Mouse (Mus musculus) central nervous system, embryonic 14 days (tissue): ENCODE results near the gene Olfr988. TPM values are rescaled to one million over a fixed set of nuclear protein-coding genes. Genes with fewer than 3 reads are reported as not detected.

Experiments
- polyA plus RNA-seq: library from polyadenylated mRNA; depleted of rRNA; stranded (reverse); fragments of >200 nt; gene quantifications from 2 replicates; pipeline ENCODE4 v1.2.3, GENCODE M21; 2012; rRNA removed

Gene Olfr988
- polyA plus RNA-seq: not detected in 2 replicates

GRCm38 (mm10) chr2:85363127-85363526 is at the start of gene Olfr988:
Gene Olfr988 (minus strand): TSS chr2:85363227.

DNA sequence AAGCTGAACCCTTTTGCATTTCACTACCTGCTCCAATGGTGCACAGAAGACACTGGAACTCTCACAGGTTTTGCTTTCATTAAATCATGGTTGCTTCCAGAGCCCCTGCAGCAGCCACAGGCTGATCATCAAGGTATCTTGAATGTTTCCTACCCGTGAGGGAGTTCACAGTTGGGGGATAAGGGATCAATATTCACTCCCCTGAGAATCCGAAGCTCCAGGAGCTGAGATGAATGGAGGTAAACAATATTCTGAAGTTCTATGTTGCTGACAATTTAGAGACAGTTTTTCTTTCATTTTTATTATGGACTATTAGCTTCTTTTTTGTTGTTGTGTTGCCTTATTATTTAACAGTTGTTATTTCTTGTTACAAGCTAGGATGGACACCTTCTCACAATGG is 46.3 kb upstream of the Olfr988 start, which contains the start of gene Olfr992:
Gene Olfr992 (minus strand): TSS at position 101 of the 400 bp plus-strand sequence.

GRCm38 (mm10) chr2:85339215-85339614 is 23.8 kb downstream of the Olfr988 start, which contains the start of gene Olfr987:
Gene Olfr987 (minus strand): TSS chr2:85339315.

Other genes starting within 250 kb of the Olfr988 start
- 17.1 and 24.1 TPM in 2 replicates for gene Aplnr, start 227.0 kb downstream of the Olfr988 start, polyA plus RNA-seq
- gene Lrrc55, start 166.0 kb downstream of the Olfr988 start, polyA plus RNA-seq: 12.2 and 13.5 TPM in 2 replicates
- gene Olfr987, start 23.9 kb downstream of the Olfr988 start, polyA plus RNA-seq: not detected in 2 replicates
- not detected in 2 replicates for gene Olfr992, start 46.2 kb upstream of the Olfr988 start, polyA plus RNA-seq
- gene Olfr993, start 51.6 kb upstream of the Olfr988 start, polyA plus RNA-seq: not detected in 2 replicates
- not detected in 2 replicates for gene Olfr994, start 73.2 kb upstream of the Olfr988 start, polyA plus RNA-seq
- not detected in 2 replicates for gene Olfr995, start 80.4 kb upstream of the Olfr988 start, polyA plus RNA-seq
- gene 4833423E24Rik, start 155.8 kb upstream of the Olfr988 start, polyA plus RNA-seq: 0.07 and 0.44 TPM in 2 replicates
- gene Olfr996, start 216.0 kb upstream of the Olfr988 start, polyA plus RNA-seq: not detected in 2 replicates
- not detected in 2 replicates for gene Olfr998, start 225.7 kb upstream of the Olfr988 start, polyA plus RNA-seq
- not detected in 2 replicates for gene Olfr1000, start 248.7 kb upstream of the Olfr988 start, polyA plus RNA-seq